Mouse (Mus musculus): ENCODE results near the gene Gm20747. TPM values are rescaled to one million over a fixed set of nuclear protein-coding genes. Genes with fewer than 3 reads are reported as not detected.
"Not testable (repeated sequence)": the region's sequence is repeated elsewhere in the genome, so short reads cannot be mapped to it uniquely, and the experiment has no call there.

Gm20747 gene
- polyA plus RNA-seq (2014; fragmentation: Nextera tagmentation; extraction: Ambion mirVana) = not detected in 2 replicates

DNA sequence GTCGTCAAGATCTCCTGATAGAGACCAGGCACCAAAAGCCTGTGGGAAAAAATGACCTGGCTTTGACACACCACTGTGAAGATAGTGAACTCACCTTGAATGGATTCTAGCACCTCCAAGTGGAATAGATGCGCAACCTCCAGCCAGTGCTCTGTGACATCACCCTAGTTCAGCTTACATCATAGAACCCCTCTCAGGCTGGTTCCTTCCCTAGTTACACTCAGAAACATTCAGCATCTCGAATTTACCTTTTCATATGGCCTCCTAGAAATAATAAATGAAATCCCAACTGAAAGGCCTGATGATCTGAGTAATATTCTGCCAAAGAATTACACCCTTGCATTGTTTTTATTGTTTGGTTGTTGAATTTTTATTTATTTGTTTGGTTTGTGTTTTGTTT is at the start of gene Gm20747:
Gm20747 (minus strand) TSS at position 101 of the 400 bp plus-strand sequence.
- ATAC-seq (ENCODE audit: insufficient read depth, low FRiP score, low TSS enrichment); H3K4me3 ChIP-seq (ENCODE audit: low read depth, low read length); H3K27ac ChIP-seq (ENCODE audit: low read depth, low read length); H3K36me3 ChIP-seq (ENCODE audit: control insufficient read depth, insufficient read depth, low read length); H3K27me3 ChIP-seq (ENCODE audit: control insufficient read depth, insufficient read depth, low read length); H3K4me2 ChIP-seq (ENCODE audit: low read depth); H3K4me1 ChIP-seq (ENCODE audit: control insufficient read depth, insufficient read depth, low read length); H3K9ac ChIP-seq (ENCODE audit: low read length); DNase-seq (ENCODE audit: low spot score); H3K9me3 ChIP-seq (ENCODE audit: control insufficient read depth, low read length): not testable (repeated sequence)
- no CpG with 5 or more reads among the region's 3 CpGs for WGBS
